Mouse (Mus musculus): ENCODE measurements at regions not wholly inside any gene's neighbourhood (a gene's known extent, or its start where the extent isn't known, plus 50 kb on each side); places are given as distances from the start of the nearest gene placed in this dataset.

DNA sequence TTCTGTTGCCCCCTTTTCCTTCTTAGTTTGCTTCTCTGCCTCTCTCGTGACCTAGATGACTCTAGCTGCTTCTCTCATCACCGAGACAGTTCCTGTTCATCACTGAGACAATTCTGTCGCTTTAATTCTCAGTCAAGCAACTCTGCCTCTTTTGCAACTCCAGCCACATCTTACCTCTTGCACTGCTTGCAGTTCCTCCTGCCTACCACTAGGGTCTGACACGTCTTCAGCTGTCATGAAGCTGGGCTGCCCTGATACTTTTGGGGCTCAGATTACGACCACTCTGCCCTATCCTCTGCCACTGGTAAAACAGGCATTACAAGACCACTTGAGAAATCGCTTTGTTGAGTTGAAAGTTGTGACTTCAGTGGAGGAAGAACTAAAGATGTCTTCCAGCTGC, 216.9 kb upstream of the Fam98a start:
- ATAC-seq (replicated peaks; ENCODE audit: low read depth, poor library complexity, severe bottlenecking), result no peak

GRCm38 (mm10) chr17:75763391-75763790, 211.6 kb upstream of the Fam98a start:
- ATAC-seq (replicated peaks; ENCODE audit: low read depth, poor library complexity, severe bottlenecking), result no peak

DNA sequence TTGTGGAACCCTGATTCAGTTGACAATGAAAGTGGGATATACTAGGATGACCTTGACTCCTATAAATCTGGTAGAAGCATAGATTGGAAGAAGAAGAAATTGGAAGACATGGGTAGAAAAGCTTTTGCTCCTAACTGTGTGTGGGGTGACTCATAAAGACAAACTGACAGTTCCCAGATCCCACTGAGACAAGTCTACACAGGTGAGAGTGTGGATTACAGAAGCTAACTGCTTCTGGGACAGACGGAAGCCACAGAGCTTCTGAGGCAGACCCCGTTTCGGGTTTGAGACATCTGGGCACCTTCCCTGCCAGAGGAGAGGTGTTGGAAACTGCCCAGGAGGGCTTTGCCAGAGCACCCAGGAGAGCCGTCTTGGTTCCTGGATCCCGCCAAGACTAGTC, 204.7 kb upstream of the Fam98a start:
- ATAC-seq (replicated peaks; ENCODE audit: low read depth, poor library complexity, severe bottlenecking), result no peak

DNA sequence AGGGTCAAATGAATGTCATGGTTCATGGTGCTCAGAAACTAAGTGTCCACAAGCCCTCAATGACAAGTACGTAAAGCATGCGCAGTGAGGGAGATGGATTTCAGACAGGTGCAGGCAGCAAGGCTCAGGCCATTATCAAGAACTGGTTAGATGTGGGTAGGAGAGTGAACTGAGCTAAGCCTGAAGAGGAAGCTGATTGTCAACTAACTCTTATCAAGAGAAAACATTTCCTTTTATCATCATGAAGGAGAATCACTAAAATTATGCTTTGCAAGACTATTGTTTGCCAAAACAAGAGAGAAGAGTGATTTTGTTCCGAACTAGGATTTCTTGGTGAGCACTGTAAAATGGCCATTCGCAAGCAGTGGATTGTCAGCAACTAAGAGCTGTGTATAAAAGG, 164.7 kb upstream of the Fam98a start:
- ATAC-seq (replicated peaks; ENCODE audit: low read depth, poor library complexity, severe bottlenecking), result no peak

DNA sequence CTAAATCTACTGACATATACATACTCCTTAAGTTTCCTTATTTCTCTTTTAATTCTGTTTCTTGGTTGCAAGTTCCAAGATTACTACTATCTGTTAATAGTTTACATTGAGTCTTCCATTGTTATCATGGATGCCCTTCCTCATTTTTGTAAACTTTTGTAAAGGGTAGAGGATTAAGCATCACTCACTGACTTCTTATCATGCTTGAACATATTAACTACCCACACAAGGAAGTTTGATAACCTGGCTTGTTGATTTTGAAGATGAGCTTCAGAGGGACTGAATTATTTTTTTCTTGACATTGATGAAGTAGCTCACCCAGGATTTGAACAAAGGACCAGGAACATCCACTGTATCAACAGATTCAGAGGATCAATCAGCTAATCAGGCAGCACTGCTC, 162.8 kb upstream of the Fam98a start:
- no peak for ATAC-seq (replicated peaks; ENCODE audit: low read depth, poor library complexity, severe bottlenecking)

DNA sequence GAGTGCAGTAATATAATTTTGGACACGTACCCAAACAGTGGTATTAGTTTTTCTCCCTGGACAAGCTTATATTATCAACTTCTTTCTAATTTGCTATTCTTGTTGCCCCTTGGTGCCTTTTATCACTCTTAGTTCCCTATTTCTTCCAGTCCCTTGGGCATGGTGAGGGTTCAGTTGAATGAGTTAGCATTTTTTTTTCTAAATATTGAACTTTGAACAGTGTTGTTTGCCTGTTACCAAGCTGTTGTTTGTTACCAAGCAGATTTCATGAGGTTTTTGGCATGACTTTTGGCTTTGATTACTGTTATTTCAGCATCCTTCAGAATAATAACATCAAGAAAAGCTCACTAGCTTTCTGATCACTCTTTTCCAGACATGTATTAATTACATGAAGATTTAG, 162.3 kb upstream of the Fam98a start:
- 0 out of 2 replicates have a peak, but pooled peaks have one; percentile 22 for ATAC-seq (replicated peaks; ENCODE audit: low read depth, poor library complexity, severe bottlenecking)

DNA sequence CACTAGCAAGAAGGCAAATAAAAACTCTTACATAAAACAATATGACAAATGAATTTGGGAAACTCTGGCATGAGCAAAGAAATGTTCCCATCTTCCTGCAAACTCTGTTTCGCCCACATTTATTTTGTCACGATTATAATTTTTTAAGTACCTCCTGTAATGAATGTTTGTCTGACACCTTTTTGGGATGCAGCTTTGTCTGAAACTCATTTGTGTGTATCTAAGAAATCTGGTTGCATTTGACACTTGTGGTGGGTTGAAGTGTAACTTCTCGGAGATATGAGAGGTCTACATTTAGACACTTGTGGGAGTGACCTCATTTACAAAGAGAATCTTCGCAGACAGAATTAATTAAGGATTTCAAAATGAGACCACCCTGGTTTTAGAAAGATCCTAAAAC, 155.9 kb upstream of the Fam98a start:
- ATAC-seq (replicated peaks; ENCODE audit: low read depth, poor library complexity, severe bottlenecking), result no peak

DNA sequence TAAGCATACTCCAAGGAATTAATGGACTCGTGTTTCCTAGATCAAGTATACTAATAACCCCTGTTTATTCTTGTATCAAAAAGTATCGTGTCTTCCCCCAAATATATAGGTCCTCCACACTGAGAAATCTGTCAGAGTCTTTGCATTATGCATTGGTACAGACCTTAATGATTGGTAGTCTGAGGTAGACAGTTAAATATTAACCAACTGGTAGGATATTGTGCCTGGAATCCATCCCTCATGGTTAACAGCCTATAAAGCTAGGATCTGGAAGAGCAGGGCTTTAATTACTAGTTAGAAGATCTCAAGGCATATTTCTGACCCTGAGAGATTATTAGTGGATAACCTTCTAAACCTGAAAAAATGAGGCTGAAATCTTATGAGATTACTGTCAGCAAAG, 153.6 kb upstream of the Fam98a start:
- ATAC-seq (replicated peaks; ENCODE audit: low read depth, poor library complexity, severe bottlenecking), result no peak

DNA sequence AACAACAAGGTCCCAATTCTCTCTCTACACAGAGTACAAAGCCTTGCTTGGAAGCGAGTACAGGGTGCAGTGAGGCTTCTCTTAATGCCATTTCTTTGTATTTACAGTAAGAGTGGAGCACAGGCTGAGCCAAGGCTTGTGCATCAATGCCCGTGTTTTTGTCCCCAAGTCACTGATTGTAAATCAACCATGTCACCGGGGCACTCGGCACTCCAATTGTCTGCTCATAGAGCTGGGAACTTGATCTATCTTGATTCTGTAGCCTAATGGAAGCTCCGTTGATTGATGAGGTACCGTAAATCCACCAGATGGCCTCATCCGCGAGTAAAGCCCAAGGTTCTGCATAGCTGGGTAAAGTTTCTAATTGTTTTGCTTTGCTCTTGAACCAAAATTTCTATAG, 152.1 kb upstream of the Fam98a start:
- no peak for ATAC-seq (replicated peaks; ENCODE audit: low read depth, poor library complexity, severe bottlenecking)

DNA sequence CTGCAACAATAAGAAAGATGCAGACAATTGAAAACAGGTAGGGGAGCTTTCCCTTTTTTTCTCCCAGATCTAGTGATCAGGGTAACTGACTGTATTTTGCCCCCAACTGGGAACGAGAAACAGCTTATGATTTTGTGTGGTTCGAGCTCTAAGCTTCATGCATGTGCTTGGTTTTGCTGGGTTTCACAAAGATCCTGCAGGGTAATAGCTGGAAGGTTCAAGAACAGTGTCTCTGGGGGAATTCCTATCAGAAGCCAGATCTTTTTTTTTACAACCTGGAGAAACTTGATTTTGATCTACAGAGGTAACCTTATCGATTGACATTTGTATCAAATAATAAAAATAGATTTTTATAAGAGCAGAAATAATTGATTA, 145.0 kb upstream of the Fam98a start:
- ATAC-seq (replicated peaks; ENCODE audit: low read depth, poor library complexity, severe bottlenecking), result no peak

- ATAC-seq (replicated peaks; ENCODE audit: low read depth, poor library complexity, severe bottlenecking), result no peak
These were observed 144.5 kb upstream of the Fam98a start for GRCm38 (mm10) chr17:75696103-75696728.

GRCm38 (mm10) chr17:75685927-75686326, 134.2 kb upstream of the Fam98a start:
- ATAC-seq (replicated peaks; ENCODE audit: low read depth, poor library complexity, severe bottlenecking), result no peak

- ATAC-seq (replicated peaks; ENCODE audit: low read depth, poor library complexity, severe bottlenecking), result no peak
These were observed 95.2 kb upstream of the Fam98a start for GRCm38 (mm10) chr17:75646982-75647381.

DNA sequence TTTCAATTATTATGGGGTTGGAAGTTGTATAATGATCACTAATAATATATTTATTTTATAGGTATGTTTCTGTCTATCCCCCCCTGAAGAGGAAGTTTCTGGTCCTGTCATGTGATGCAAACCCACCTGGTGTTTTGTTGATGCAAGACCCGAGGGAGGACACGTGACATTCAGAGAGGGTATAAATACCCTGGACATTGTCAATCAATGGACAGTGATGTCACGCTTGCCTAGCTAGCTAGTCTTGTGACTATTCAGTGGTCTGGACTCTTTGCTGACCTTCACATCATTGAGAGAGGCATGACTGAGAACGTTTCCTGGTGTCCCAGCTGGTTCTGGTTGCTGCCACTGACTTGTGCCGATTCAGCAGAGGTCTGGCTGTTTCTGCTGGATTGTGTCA, 93.0 kb upstream of the Fam98a start:
- no peak for ATAC-seq (replicated peaks; ENCODE audit: low read depth, poor library complexity, severe bottlenecking)

- no peak for ATAC-seq (replicated peaks; ENCODE audit: low read depth, poor library complexity, severe bottlenecking)
These were observed 90.6 kb upstream of the Fam98a start for GRCm38 (mm10) chr17:75642311-75642710.

DNA sequence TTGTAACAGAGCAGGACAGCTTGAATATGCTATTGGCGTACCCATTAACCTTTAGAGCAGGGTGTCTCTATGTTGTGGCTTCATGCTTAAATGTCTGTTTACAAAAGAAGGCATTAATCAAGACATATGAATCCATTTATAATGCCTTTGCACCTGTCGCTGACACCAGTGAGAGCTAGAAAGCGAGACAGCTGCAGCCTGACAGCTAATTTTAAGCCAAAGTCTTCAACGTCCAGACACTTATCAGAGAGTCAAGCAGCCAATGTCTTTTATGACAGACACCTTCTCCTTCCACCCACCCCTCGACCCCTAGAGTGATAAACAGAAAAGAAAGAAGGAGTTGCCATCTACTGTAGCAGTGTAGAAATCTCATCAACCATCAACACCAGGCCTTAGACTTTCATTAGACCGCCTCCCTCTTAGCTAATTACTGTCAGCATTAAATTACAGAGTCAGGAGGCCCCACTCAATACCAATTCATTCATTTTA, 89.3 kb upstream of the Fam98a start:
- ATAC-seq (replicated peaks; ENCODE audit: low read depth, poor library complexity, severe bottlenecking), result no peak

- ATAC-seq (replicated peaks; ENCODE audit: low read depth, poor library complexity, severe bottlenecking), result no peak
These were observed 88.8 kb upstream of the Fam98a start for GRCm38 (mm10) chr17:75640575-75640974.

DNA sequence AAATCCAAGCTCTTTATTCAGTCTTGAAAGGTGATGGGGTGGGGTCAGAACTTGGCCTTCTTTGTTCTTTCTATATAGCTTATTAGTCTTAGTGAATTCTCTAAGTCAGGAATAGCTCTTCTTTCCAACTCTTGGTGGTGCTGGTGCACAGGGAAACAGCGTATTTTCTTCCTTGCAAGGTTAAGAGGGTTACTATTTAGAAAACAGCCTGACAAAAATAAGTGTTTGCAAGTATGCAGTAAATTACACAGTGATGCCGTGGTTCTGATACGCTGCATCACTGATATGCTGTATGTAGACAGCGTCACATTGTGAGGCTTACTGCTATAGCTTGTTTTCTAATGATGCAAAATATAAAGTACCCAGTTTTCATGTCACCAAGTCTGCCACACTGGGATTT, 78.1 kb upstream of the Fam98a start:
- ATAC-seq (replicated peaks; ENCODE audit: low read depth, poor library complexity, severe bottlenecking), result no peak

- ATAC-seq (replicated peaks; ENCODE audit: low read depth, poor library complexity, severe bottlenecking), result no peak
These were observed 67.7 kb upstream of the Fam98a start for GRCm38 (mm10) chr17:75619472-75619871.

- peak; percentile 71 for ATAC-seq (replicated peaks; ENCODE audit: low read depth, poor library complexity, severe bottlenecking)
These were observed 66.8 kb upstream of the Fam98a start for GRCm38 (mm10) chr17:75618514-75618913.

- ATAC-seq (replicated peaks; ENCODE audit: low read depth, poor library complexity, severe bottlenecking), result peak; percentile 76
These were observed 65.5 kb upstream of the Fam98a start for GRCm38 (mm10) chr17:75617280-75617679.

DNA sequence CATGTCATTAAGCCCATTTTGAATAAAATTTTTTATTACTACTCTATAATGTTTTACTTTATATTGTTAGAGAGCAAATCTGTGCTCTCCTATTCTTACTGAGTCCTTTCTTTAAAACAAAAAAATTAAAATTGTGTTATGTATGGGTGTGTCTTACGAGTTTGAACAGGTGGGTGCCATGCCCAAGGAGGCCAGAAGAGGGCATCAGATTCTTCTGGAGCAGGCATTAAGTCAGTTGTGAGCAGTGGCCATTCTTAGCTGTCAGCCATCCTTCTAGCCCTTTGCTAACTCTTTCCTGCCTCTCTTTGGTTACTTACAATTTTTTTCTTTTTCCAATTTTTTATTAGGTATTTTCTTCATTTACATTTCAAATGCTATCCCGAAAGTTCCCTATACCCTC, 63.6 kb upstream of the Fam98a start:
- peak; percentile 86 for ATAC-seq (replicated peaks; ENCODE audit: low read depth, poor library complexity, severe bottlenecking)

All from common myeloid progenitor, adult 5-6 weeks (primary cell).